Mouse (Mus musculus): Measurements from ENCODE around the gene Prrt4. TPM values are rescaled to one million over a fixed set of nuclear protein-coding genes. Genes with fewer than 3 reads are reported as not detected.

The Prrt4 gene
- polyA plus RNA-seq, 1 experiment from 2014 or later, result 0.23 TPM

- Histone ChIP-seq H3K9me3 (ENCODE audit: control insufficient read depth, low read length) (no peaks in the 10 kb centered on the region), H3K4me1 (ENCODE audit: control insufficient read depth, insufficient read depth, low read length) (peaks cover 29% of the 10 kb centered on the region), H3K36me3 (ENCODE audit: control insufficient read depth, insufficient read depth, low read length) (no peaks in the 10 kb centered on the region; the same call in 1 of the 2 replicates), H3K4me3 (ENCODE audit: low read length) (no peak overlapping the region), H3K27ac (ENCODE audit: low read length) (no peak overlapping the region), H3K9ac (ENCODE audit: low read depth, low read length) (no peak overlapping the region), H3K27me3 (replicated peaks; ENCODE audit: control insufficient read depth, insufficient read depth, low read length) (no peaks in the 10 kb centered on the region), H3K4me2 (ENCODE audit: low read depth, low read length) (no peak overlapping the region)
- 77% methylated on average over 9 of the region's 9 CpGs for WGBS
- ATAC-seq, result no peak
These were observed 31.0 kb upstream of the Prrt4 start for GRCm38 (mm10) chr6:29210231-29210936.

GRCm38 (mm10) chr6:29208178-29208577, 28.8 kb upstream of the Prrt4 start:
- Histone ChIP-seq H3K4me1 (ENCODE audit: control insufficient read depth, insufficient read depth, low read length) (peaks cover 11% of the 10 kb centered on the region), H3K4me3 (ENCODE audit: low read length) (no peak overlapping the region), H3K9me3 (ENCODE audit: control insufficient read depth, low read length) (no peaks in the 10 kb centered on the region), H3K27ac (ENCODE audit: low read length) (no peak overlapping the region), H3K9ac (ENCODE audit: low read depth, low read length) (no peak overlapping the region), H3K4me2 (ENCODE audit: low read depth, low read length) (no peak overlapping the region), H3K27me3 (replicated peaks; ENCODE audit: control insufficient read depth, insufficient read depth, low read length) (no peaks in the 10 kb centered on the region), H3K36me3 (ENCODE audit: control insufficient read depth, insufficient read depth, low read length) (peaks cover 2% of the 10 kb centered on the region; the same call in 1 of the 2 replicates)
- no peak for ATAC-seq
- WGBS, result 81% methylated on average over 5 of the region's 5 CpGs

GRCm38 (mm10) chr6:29207017-29207416, 27.6 kb upstream of the Prrt4 start:
- Histone ChIP-seq H3K4me2 (ENCODE audit: low read depth, low read length) (no peak overlapping the region), H3K36me3 (ENCODE audit: control insufficient read depth, insufficient read depth, low read length) (peaks cover 4% of the 10 kb centered on the region; the same call in 1 of the 2 replicates), H3K9me3 (ENCODE audit: control insufficient read depth, low read length) (no peaks in the 10 kb centered on the region), H3K4me3 (ENCODE audit: low read length) (no peak overlapping the region), H3K9ac (ENCODE audit: low read depth, low read length) (no peak overlapping the region), H3K27ac (ENCODE audit: low read length) (no peak overlapping the region), H3K4me1 (ENCODE audit: control insufficient read depth, insufficient read depth, low read length) (peaks cover 9% of the 10 kb centered on the region), H3K27me3 (replicated peaks; ENCODE audit: control insufficient read depth, insufficient read depth, low read length) (no peaks in the 10 kb centered on the region)
- ATAC-seq, result no peak
- 81% methylated on average over 5 of the region's 5 CpGs for WGBS

- Histone ChIP-seq H3K4me2 (ENCODE audit: low read depth, low read length) (no peak overlapping the region), H3K4me3 (ENCODE audit: low read length) (no peak overlapping the region), H3K36me3 (ENCODE audit: control insufficient read depth, insufficient read depth, low read length) (peaks cover 4% of the 10 kb centered on the region; the same call in 1 of the 2 replicates), H3K27ac (ENCODE audit: low read length) (no peak overlapping the region), H3K9me3 (ENCODE audit: control insufficient read depth, low read length) (no peaks in the 10 kb centered on the region), H3K9ac (ENCODE audit: low read depth, low read length) (no peak overlapping the region), H3K4me1 (ENCODE audit: control insufficient read depth, insufficient read depth, low read length) (peaks cover 2% of the 10 kb centered on the region), H3K27me3 (replicated peaks; ENCODE audit: control insufficient read depth, insufficient read depth, low read length) (no peaks in the 10 kb centered on the region)
- ATAC-seq, result no peak
- 94% methylated on average over 10 of the region's 10 CpGs for WGBS
These were observed 26.6 kb upstream of the Prrt4 start for GRCm38 (mm10) chr6:29206006-29206405.

- Histone ChIP-seq H3K9ac (ENCODE audit: low read depth, low read length) (no peak overlapping the region), H3K4me3 (ENCODE audit: low read length) (no peak overlapping the region), H3K4me2 (ENCODE audit: low read depth, low read length) (no peak overlapping the region), H3K9me3 (ENCODE audit: control insufficient read depth, low read length) (no peaks in the 10 kb centered on the region), H3K27me3 (replicated peaks; ENCODE audit: control insufficient read depth, insufficient read depth, low read length) (no peaks in the 10 kb centered on the region), H3K27ac (ENCODE audit: low read length) (no peak overlapping the region), H3K4me1 (ENCODE audit: control insufficient read depth, insufficient read depth, low read length) (no peaks in the 10 kb centered on the region), H3K36me3 (ENCODE audit: control insufficient read depth, insufficient read depth, low read length) (peaks cover 4% of the 10 kb centered on the region; the same call in 1 of the 2 replicates)
- ATAC-seq, result peak; percentile 43; the same call in 1 of the 2 replicates
- 52% methylated on average over 15 of the region's 15 CpGs for WGBS
These were observed 25.7 kb upstream of the Prrt4 start for GRCm38 (mm10) chr6:29204932-29205614.

- Histone ChIP-seq H3K9ac (ENCODE audit: low read depth, low read length) (no peak overlapping the region), H3K27me3 (replicated peaks; ENCODE audit: control insufficient read depth, insufficient read depth, low read length) (no peaks in the 10 kb centered on the region), H3K36me3 (ENCODE audit: control insufficient read depth, insufficient read depth, low read length) (peaks cover 4% of the 10 kb centered on the region; the same call in 1 of the 2 replicates), H3K27ac (ENCODE audit: low read length) (no peak overlapping the region), H3K4me1 (ENCODE audit: control insufficient read depth, insufficient read depth, low read length) (0 out of 2 replicates have a peak, but pooled peaks cover under 1% of the 10 kb centered on the region), H3K4me3 (ENCODE audit: low read length) (no peak overlapping the region), H3K9me3 (ENCODE audit: control insufficient read depth, low read length) (no peaks in the 10 kb centered on the region), H3K4me2 (ENCODE audit: low read depth, low read length) (no peak overlapping the region)
- WGBS, result 86% methylated on average over 6 of the region's 6 CpGs
- no peak for ATAC-seq
These were observed 24.6 kb upstream of the Prrt4 start for GRCm38 (mm10) chr6:29203861-29204585.

- H3K27ac ChIP-seq (ENCODE audit: low read length), result no peak overlapping the region
- whole genome bisulfite sequencing, result 89% methylated on average over 13 of the region's 13 CpGs
- H3K9ac ChIP-seq (ENCODE audit: low read depth, low read length), result no peak overlapping the region
- H3K36me3 ChIP-seq (ENCODE audit: control insufficient read depth, insufficient read depth, low read length), result peaks cover 4% of the 10 kb centered on the region; the same call in 1 of the 2 replicates
- no peaks in the 10 kb centered on the region for H3K27me3 ChIP-seq (replicated peaks; ENCODE audit: control insufficient read depth, insufficient read depth, low read length)
- no peak overlapping the region for H3K4me3 ChIP-seq (ENCODE audit: low read length)
- no peak overlapping the region for H3K4me2 ChIP-seq (ENCODE audit: low read depth, low read length)
- 0 out of 2 replicates have a peak, but pooled peaks cover 3% of the 10 kb centered on the region for H3K4me1 ChIP-seq (ENCODE audit: control insufficient read depth, insufficient read depth, low read length)
- no peak for ATAC-seq
- H3K9me3 ChIP-seq (ENCODE audit: control insufficient read depth, low read length), result no peaks in the 10 kb centered on the region
These were observed 23.7 kb upstream of the Prrt4 start for GRCm38 (mm10) chr6:29203096-29203495.

- Histone ChIP-seq H3K4me2 (ENCODE audit: low read depth, low read length) (no peak overlapping the region), H3K27ac (ENCODE audit: low read length) (no peak overlapping the region), H3K4me3 (ENCODE audit: low read length) (no peak overlapping the region), H3K9ac (ENCODE audit: low read depth, low read length) (no peak overlapping the region), H3K36me3 (ENCODE audit: control insufficient read depth, insufficient read depth, low read length) (peaks cover 4% of the 10 kb centered on the region; the same call in 1 of the 2 replicates), H3K4me1 (ENCODE audit: control insufficient read depth, insufficient read depth, low read length) (0 out of 2 replicates have a peak, but pooled peaks cover 3% of the 10 kb centered on the region), H3K9me3 (ENCODE audit: control insufficient read depth, low read length) (no peaks in the 10 kb centered on the region), H3K27me3 (replicated peaks; ENCODE audit: control insufficient read depth, insufficient read depth, low read length) (no peaks in the 10 kb centered on the region)
- WGBS, result 87% methylated on average over 8 of the region's 8 CpGs
- no peak for ATAC-seq
These were observed 22.6 kb upstream of the Prrt4 start for GRCm38 (mm10) chr6:29201988-29202387.

- H3K9me3 ChIP-seq (ENCODE audit: control insufficient read depth, low read length), result no peaks in the 10 kb centered on the region
- no peak for ATAC-seq
- H3K36me3 ChIP-seq (ENCODE audit: control insufficient read depth, insufficient read depth, low read length), result 0 out of 2 replicates have a peak, but pooled peaks cover 4% of the 10 kb centered on the region
- WGBS, result 92% methylated on average over 5 of the region's 5 CpGs
- H3K4me1 ChIP-seq (ENCODE audit: control insufficient read depth, insufficient read depth, low read length), result 0 out of 2 replicates have a peak, but pooled peaks cover 3% of the 10 kb centered on the region
- no peak overlapping the region for H3K9ac ChIP-seq (ENCODE audit: low read depth, low read length)
- no peaks in the 10 kb centered on the region for H3K27me3 ChIP-seq (replicated peaks; ENCODE audit: control insufficient read depth, insufficient read depth, low read length)
- no peak overlapping the region for H3K27ac ChIP-seq (ENCODE audit: low read length)
- no peak overlapping the region for H3K4me3 ChIP-seq (ENCODE audit: low read length)
- H3K4me2 ChIP-seq (ENCODE audit: low read depth, low read length), result no peak overlapping the region
These were observed 22.0 kb upstream of the Prrt4 start for GRCm38 (mm10) chr6:29201341-29201740.
